22 mouse cellular contexts compared by ENCODE assay signal in the genomic region with DNA sequence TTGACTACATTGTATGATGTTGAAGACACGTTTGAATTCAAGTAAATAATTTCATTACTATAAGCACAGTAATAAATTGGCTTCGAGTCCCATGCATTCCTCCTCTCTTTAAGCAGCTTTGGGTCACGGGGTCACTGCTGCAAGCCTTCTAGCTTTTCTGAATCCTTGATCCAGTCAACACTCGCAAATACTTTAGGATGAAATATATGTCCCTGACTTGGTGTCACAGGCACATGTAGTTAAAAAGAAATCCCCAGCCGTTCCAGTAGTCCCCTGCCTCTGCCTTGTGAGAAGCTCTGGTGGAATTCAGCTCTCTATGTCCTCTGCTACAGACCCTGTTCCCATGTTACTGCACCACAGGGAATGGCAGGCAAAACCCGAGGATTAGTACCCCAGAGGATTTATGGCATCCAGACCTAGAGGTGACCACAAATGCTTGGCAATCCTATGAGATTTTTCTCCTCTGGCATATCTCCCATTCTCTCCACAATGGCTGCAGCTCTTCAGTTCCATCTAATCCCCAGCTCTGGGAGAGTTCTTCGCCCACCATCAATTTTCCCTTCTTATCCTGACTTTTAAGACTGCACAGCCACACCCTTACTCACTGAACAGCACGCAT.
DNase-seq lines count a peak whose midpoint lies in the region; ATAC-seq and TF ChIP-seq lines count a peak whose summit lies in the region.
"Had no signal": no experiment of that assay in that cellular context is flagged by ENCODE, and none has a peak within 500 bp of the region (broad histone marks: within the 10 kb centered on the region; RNA-seq: fewer than 3 reads in every experiment).

No protein-coding gene starts in this region.

- no peaks in the 10 kb centered on the region for H3K27me3 ChIP-seq in kidney, embryonic 14.5 days (ENCODE audit: control insufficient read depth, insufficient read depth, low read length)
- H3K27me3 ChIP-seq in limb, embryonic 11.5 days (ENCODE audit: control insufficient read depth, insufficient read depth, low read length): no peaks in the 10 kb centered on the region
- H3K27me3 ChIP-seq in limb, embryonic 10.5 days (ENCODE audit: low read depth, poor library complexity, severe bottlenecking): no peaks in the 10 kb centered on the region
- no peaks in the 10 kb centered on the region for H3K27me3 ChIP-seq in stomach, embryonic 14.5 days (ENCODE audit: control insufficient read depth, insufficient read depth, low read length)
- no peaks in the 10 kb centered on the region for H3K27me3 ChIP-seq in stomach, postnatal 0 days (ENCODE audit: control insufficient read depth, insufficient read depth, low read length)
- H3K27me3 ChIP-seq: CH12.LX; embryonic facial prominence, embryonic 12.5 days; forebrain, embryonic 12.5 days had no signal

- H3K36me3 ChIP-seq in kidney, embryonic 14.5 days (ENCODE audit: control insufficient read depth, insufficient read depth, low read length): no peaks in the 10 kb centered on the region
- no peaks in the 10 kb centered on the region for H3K36me3 ChIP-seq in limb, embryonic 11.5 days (ENCODE audit: control insufficient read depth, insufficient read depth, low read length)
- no peaks in the 10 kb centered on the region for H3K36me3 ChIP-seq in limb, embryonic 10.5 days
- H3K36me3 ChIP-seq in stomach, embryonic 14.5 days (ENCODE audit: control insufficient read depth, insufficient read depth, low read length): no peaks in the 10 kb centered on the region
- no peaks in the 10 kb centered on the region for H3K36me3 ChIP-seq in stomach, postnatal 0 days (ENCODE audit: control insufficient read depth, insufficient read depth, low read length)
- H3K36me3 ChIP-seq: embryonic facial prominence, embryonic 12.5 days; forebrain, embryonic 12.5 days; heart, embryonic 10.5 days; hindbrain, embryonic 10.5 days had no signal

- no peak for TF ChIP-seq EP300 in stomach, postnatal 0 days (optimal IDR thresholded peaks at IDR 0.05)

- no peaks in the 10 kb centered on the region; the same call in 1 of the 2 replicates for H3K9me3 ChIP-seq in kidney, embryonic 14.5 days (ENCODE audit: control insufficient read depth, low read length)
- no peaks in the 10 kb centered on the region for H3K9me3 ChIP-seq in limb, embryonic 11.5 days (ENCODE audit: control insufficient read depth, low read length)
- no peaks in the 10 kb centered on the region for H3K9me3 ChIP-seq in limb, embryonic 10.5 days (replicated peaks)
- H3K9me3 ChIP-seq in stomach, embryonic 14.5 days (ENCODE audit: control insufficient read depth, low read depth, low read length): peaks cover 3% of the 10 kb centered on the region; the same call in 1 of the 2 replicates
- H3K9me3 ChIP-seq in stomach, postnatal 0 days (ENCODE audit: control insufficient read depth, low read length): no peaks in the 10 kb centered on the region
- H3K9me3 ChIP-seq: embryonic facial prominence, embryonic 12.5 days; heart, embryonic 10.5 days had no signal

- ATAC-seq in kidney, embryonic 14.5 days (ENCODE audit: low FRiP score, low TSS enrichment): no peak
- ATAC-seq in limb, embryonic 11.5 days (ENCODE audit: insufficient number of reproducible peaks, low FRiP score, low TSS enrichment, low read depth): no peak
- ATAC-seq in stomach, embryonic 14.5 days (ENCODE audit: insufficient number of reproducible peaks, insufficient read depth, low FRiP score, low read depth): no peak
- ATAC-seq in stomach, postnatal 0 days (ENCODE audit: low FRiP score, low TSS enrichment): no peak
- ATAC-seq: forebrain, embryonic 16.5 days had no signal

- H3K4me2 ChIP-seq in kidney, embryonic 14.5 days (replicated peaks; ENCODE audit: low read depth, low read length): no peak overlapping the region
- H3K4me2 ChIP-seq in limb, embryonic 11.5 days (ENCODE audit: low read depth, severe bottlenecking): no peak overlapping the region
- H3K4me2 ChIP-seq in stomach, embryonic 14.5 days (replicated peaks; ENCODE audit: low read depth, low read length): no peak overlapping the region
- no peak overlapping the region for H3K4me2 ChIP-seq in stomach, postnatal 0 days (replicated peaks; ENCODE audit: low read depth)
- H3K4me2 ChIP-seq: embryonic facial prominence, embryonic 12.5 days; forebrain, embryonic 12.5 days; hindbrain, embryonic 14.5 days had no signal

- 42% methylated on average over 8 of the region's 8 CpGs for WGBS in kidney, embryonic 14.5 days
- WGBS in limb, embryonic 11.5 days: 31% methylated on average over 8 of the region's 8 CpGs
- WGBS in limb, embryonic 10.5 days: 38% methylated on average over 8 of the region's 8 CpGs
- 39% methylated on average over 8 of the region's 8 CpGs for WGBS in stomach, embryonic 14.5 days
- 44% methylated on average over 8 of the region's 8 CpGs for WGBS in stomach, postnatal 0 days

- no peak overlapping the region for H3K4me3 ChIP-seq in kidney, embryonic 14.5 days (ENCODE audit: low read length)
- no peak overlapping the region for H3K4me3 ChIP-seq in limb, embryonic 11.5 days (ENCODE audit: low read depth, low read length)
- H3K4me3 ChIP-seq in limb, embryonic 10.5 days: no peak overlapping the region
- H3K4me3 ChIP-seq in stomach, embryonic 14.5 days (ENCODE audit: low read depth, low read length): no peak overlapping the region
- H3K4me3 ChIP-seq in stomach, postnatal 0 days (ENCODE audit: low read depth, low read length): no peak overlapping the region
- H3K4me3 ChIP-seq: embryonic facial prominence, embryonic 12.5 days; forebrain, embryonic 12.5 days; heart, embryonic 10.5 days; hindbrain, embryonic 10.5 days had no signal

- H3K27ac ChIP-seq in kidney, embryonic 14.5 days (ENCODE audit: low read depth, low read length): 0 out of 2 replicates have a peak overlapping the region, but pooled peaks have one; percentile 1
- no peak overlapping the region for H3K27ac ChIP-seq in limb, embryonic 11.5 days (replicated peaks; ENCODE audit: low read depth, low read length)
- no peak overlapping the region for H3K27ac ChIP-seq in limb, embryonic 10.5 days
- 0 out of 2 replicates have a peak overlapping the region, but pooled peaks have one; percentile 10 for H3K27ac ChIP-seq in stomach, embryonic 14.5 days (ENCODE audit: low read length)
- H3K27ac ChIP-seq in stomach, postnatal 0 days (replicated peaks): no peak overlapping the region
- H3K27ac ChIP-seq: embryonic facial prominence, embryonic 12.5 days; forebrain, embryonic 12.5 days; heart, embryonic 10.5 days; hindbrain, embryonic 10.5 days; hindbrain, embryonic 14.5 days had no signal

- DNase-seq in kidney, postnatal 36 days: no peak
- peak; percentile 27 for DNase-seq in limb, embryonic 11.5 days (ENCODE audit: low spot score)
- no peak for DNase-seq in limb, embryonic 10.5 days (ENCODE audit: low spot score)
- no peak for DNase-seq in stomach, postnatal 0 days (ENCODE audit: low spot score)
- peak; percentile 5 for DNase-seq in yolk sac, embryonic 10.5 days (ENCODE audit: low spot score)
- no peak for DNase-seq in right cerebral cortex, adult 18-20 months
- DNase-seq: adrenal gland, adult 8-10 months; adrenal gland, postnatal 36 days; cerebellum, adult 2 months; cerebellum, postnatal 10 days; gastrocnemius, postnatal 10 days; heart, adult 18-20 months; heart, postnatal 10 days had no signal

- 0 out of 2 replicates have a peak, but pooled peaks cover 3% of the 10 kb centered on the region for H3K4me1 ChIP-seq in kidney, embryonic 14.5 days (ENCODE audit: control insufficient read depth, insufficient read depth, low read length)
- no peaks in the 10 kb centered on the region; the same call in 1 of the 2 replicates for H3K4me1 ChIP-seq in limb, embryonic 11.5 days (ENCODE audit: control insufficient read depth, insufficient read depth, low read length)
- H3K4me1 ChIP-seq in limb, embryonic 10.5 days: peaks cover 21% of the 10 kb centered on the region
- H3K4me1 ChIP-seq in stomach, embryonic 14.5 days (ENCODE audit: control insufficient read depth, insufficient read depth, low read length): 0 out of 2 replicates have a peak, but pooled peaks cover 2% of the 10 kb centered on the region
- no peaks in the 10 kb centered on the region for H3K4me1 ChIP-seq in stomach, postnatal 0 days (replicated peaks; ENCODE audit: control insufficient read depth, insufficient read depth)
- H3K4me1 ChIP-seq: embryonic facial prominence, embryonic 12.5 days; heart, embryonic 10.5 days; hindbrain, embryonic 10.5 days had no signal

- TF ChIP-seq CTCF in stomach, postnatal 0 days (IDR thresholded peaks at IDR 0.05; ENCODE audit: low read depth): no peak

- H3K9ac ChIP-seq in kidney, embryonic 14.5 days (ENCODE audit: low read depth, low read length): no peak overlapping the region
- no peak overlapping the region for H3K9ac ChIP-seq in limb, embryonic 11.5 days (ENCODE audit: low read length)
- H3K9ac ChIP-seq in stomach, embryonic 14.5 days (replicated peaks; ENCODE audit: low read depth, low read length): no peak overlapping the region
- no peak overlapping the region for H3K9ac ChIP-seq in stomach, postnatal 0 days (ENCODE audit: low read length)
- H3K9ac ChIP-seq: embryonic facial prominence, embryonic 12.5 days; forebrain, embryonic 12.5 days; hindbrain, embryonic 14.5 days had no signal

Comparison
In these comparisons a context has a peak if more than half of its experiments do, and no peak if none do; other contexts are left out.
1. H3K27ac ChIP-seq: peak in kidney, embryonic 14.5 days (single experiment) and stomach, embryonic 14.5 days (single experiment); none in limb, embryonic 11.5 days (single experiment), limb, embryonic 10.5 days (single experiment) and stomach, postnatal 0 days (single experiment).
2. DNase-seq: peak in limb, embryonic 11.5 days (single experiment) and yolk sac, embryonic 10.5 days (single experiment); none in kidney, postnatal 36 days (0 of 2), limb, embryonic 10.5 days (single experiment), stomach, postnatal 0 days (single experiment) and right cerebral cortex, adult 18-20 months (single experiment).